Mouse (Mus musculus): ENCODE data around the gene Gm10974. TPM values are rescaled to one million over a fixed set of nuclear protein-coding genes. Genes with fewer than 3 reads are reported as not detected.

Gene Gm10974
- polyA plus RNA-seq, 1 experiment, result not detected

DNA sequence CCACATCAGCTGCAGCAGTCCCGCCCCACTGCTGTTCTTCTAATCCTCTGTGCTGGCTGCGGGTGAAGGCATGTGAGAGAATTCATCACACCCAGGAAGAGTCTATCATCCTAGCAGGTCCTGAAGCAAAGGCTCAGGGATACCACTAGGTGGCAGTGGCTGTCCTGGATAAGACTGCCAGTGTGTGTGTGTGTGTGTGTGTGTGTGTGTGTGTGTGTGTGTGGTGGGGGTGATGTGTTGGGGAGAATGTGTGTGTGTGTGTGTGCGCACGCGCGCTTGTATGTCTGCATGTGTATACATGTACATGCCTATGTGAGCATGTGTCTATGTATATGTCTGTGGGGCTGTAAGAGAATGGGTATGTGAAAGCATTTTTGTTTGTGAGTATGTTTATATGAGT is 43.7 kb downstream of the Gm10974 start:
- no peaks in the 10 kb centered on the region for H3K36me3 ChIP-seq (ENCODE audit: control insufficient read depth, insufficient read depth)
- H3ac ChIP-seq (ENCODE audit: control insufficient read depth, insufficient read length, low read depth), result no peak overlapping the region
- H3K4me3 ChIP-seq (ENCODE audit: insufficient read depth, poor library complexity, severe bottlenecking), result no peak overlapping the region
- no peaks in the 10 kb centered on the region for H3K79me2 ChIP-seq (ENCODE audit: control insufficient read depth, insufficient read depth)
- no peak for TF ChIP-seq FOSL1 (IDR thresholded peaks at IDR 0.05; ENCODE audit: insufficient read depth, low read length, poor library complexity, severe bottlenecking)
- TF ChIP-seq CTCF (IDR thresholded peaks at IDR 0.05; ENCODE audit: control insufficient read depth, insufficient read depth, insufficient read length), result peak; percentile 76
- H3K79me3 ChIP-seq (ENCODE audit: low read depth), result no peaks in the 10 kb centered on the region
- no peaks in the 10 kb centered on the region for H3K27me3 ChIP-seq (ENCODE audit: control insufficient read depth, insufficient read depth, insufficient read length)

DNA sequence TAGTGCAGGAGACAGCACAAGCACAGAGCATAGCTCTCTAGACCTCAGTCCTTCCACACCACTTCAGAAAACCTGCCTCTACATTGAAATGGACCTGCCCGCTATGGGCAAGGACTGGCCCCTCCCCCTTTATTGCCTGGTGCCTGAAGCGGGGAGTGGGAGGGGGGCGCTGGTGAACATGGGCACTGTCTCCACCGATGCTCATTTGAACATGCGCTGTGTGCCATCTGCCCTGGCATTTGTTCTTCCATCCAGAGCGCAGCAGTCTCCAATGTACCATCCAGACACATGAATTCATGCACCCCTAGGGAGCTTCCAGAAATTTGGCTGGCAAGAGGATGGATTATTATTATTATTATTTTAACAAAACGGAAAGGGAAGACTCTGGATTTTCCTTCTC is 47.4 kb downstream of the Gm10974 start:
- TF ChIP-seq USF1 (IDR thresholded peaks at IDR 0.05; ENCODE audit: low read depth), result no peak
- no peak for TF ChIP-seq MYOG (IDR thresholded peaks at IDR 0.05; ENCODE audit: control insufficient read depth, extremely low read depth, insufficient read length)
- TF ChIP-seq FOSL1 (IDR thresholded peaks at IDR 0.05; ENCODE audit: insufficient read depth, low read length, poor library complexity, severe bottlenecking), result no peak
- TF ChIP-seq MYOD1 (IDR thresholded peaks at IDR 0.05; ENCODE audit: control insufficient read depth, insufficient read length, low read depth), result no peak
- no peak for TF ChIP-seq CTCF (IDR thresholded peaks at IDR 0.05; ENCODE audit: control insufficient read depth, insufficient read depth, insufficient read length)
- no peak for TF ChIP-seq CEBPB (IDR thresholded peaks at IDR 0.05; ENCODE audit: low read depth)
- no peak for TF ChIP-seq MAX (IDR thresholded peaks at IDR 0.05)
- Histone ChIP-seq H3K79me2 (ENCODE audit: control insufficient read depth, insufficient read depth) (no peaks in the 10 kb centered on the region), H3K79me3 (ENCODE audit: low read depth) (no peaks in the 10 kb centered on the region), H3K4me3 (ENCODE audit: insufficient read depth, poor library complexity, severe bottlenecking) (no peak overlapping the region), H3ac (ENCODE audit: control insufficient read depth, insufficient read length, low read depth) (no peak overlapping the region), H3K36me3 (ENCODE audit: control insufficient read depth, insufficient read depth) (no peaks in the 10 kb centered on the region), H3K27me3 (ENCODE audit: control insufficient read depth, insufficient read depth, insufficient read length) (no peaks in the 10 kb centered on the region)

DNA sequence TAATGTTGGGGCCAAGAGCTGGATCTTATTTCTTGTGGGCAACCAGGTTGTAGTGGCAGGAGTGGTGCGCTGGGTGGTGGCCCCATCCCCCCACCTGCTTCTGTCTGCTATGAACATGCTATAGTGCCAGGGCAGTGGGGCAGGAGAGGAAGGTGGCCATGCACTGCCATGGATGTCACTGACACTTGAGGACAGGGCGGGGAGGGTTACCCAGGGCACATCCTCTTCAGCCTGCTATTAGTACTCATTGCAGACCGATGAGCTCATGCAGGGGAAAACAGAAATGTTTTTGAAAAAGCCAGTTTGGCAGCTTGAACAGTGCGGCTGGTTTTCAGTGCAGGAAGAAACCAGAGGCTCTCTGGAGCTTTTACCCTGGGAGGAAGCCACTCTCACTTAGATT is 51.1 kb downstream of the Gm10974 start:
- Histone ChIP-seq H3ac (ENCODE audit: control insufficient read depth, insufficient read length, low read depth) (no peak overlapping the region), H3K27me3 (ENCODE audit: control insufficient read depth, insufficient read depth, insufficient read length) (no peaks in the 10 kb centered on the region), H3K79me2 (ENCODE audit: control insufficient read depth, insufficient read depth) (no peaks in the 10 kb centered on the region), H3K4me3 (ENCODE audit: insufficient read depth, poor library complexity, severe bottlenecking) (no peak overlapping the region), H3K79me3 (ENCODE audit: low read depth) (no peaks in the 10 kb centered on the region), H3K36me3 (ENCODE audit: control insufficient read depth, insufficient read depth) (no peaks in the 10 kb centered on the region)
- TF ChIP-seq MYOG (IDR thresholded peaks at IDR 0.05; ENCODE audit: control insufficient read depth, extremely low read depth, insufficient read length), result no peak
- no peak for TF ChIP-seq CEBPB (IDR thresholded peaks at IDR 0.05; ENCODE audit: low read depth)
- TF ChIP-seq USF1 (IDR thresholded peaks at IDR 0.05; ENCODE audit: low read depth), result no peak
- no peak for TF ChIP-seq CTCF (IDR thresholded peaks at IDR 0.05; ENCODE audit: control insufficient read depth, insufficient read depth, insufficient read length)
- no peak for TF ChIP-seq MAX (IDR thresholded peaks at IDR 0.05)
- TF ChIP-seq FOSL1 (IDR thresholded peaks at IDR 0.05; ENCODE audit: insufficient read depth, low read length, poor library complexity, severe bottlenecking), result no peak
- TF ChIP-seq MYOD1 (IDR thresholded peaks at IDR 0.05; ENCODE audit: control insufficient read depth, insufficient read length, low read depth), result no peak

DNA sequence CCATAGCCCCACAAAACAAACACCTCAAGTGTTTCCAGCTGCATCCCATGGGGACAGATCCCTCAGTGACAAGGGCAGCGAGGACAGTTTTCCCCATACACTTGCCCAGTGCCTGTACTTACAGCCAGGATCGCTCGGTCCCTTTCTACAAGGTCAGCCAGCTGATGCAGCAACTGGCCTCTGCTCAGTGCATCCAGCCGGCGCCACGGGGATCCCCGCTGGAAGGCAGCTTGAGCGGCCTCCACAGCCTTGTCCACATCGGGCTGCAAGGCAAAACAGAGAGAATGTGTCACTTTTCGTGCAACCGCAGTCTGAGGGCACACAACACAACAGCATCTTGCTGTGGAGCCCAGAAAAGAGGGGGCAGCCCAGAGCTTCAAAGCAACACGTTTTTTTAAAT is 53.3 kb downstream of the Gm10974 start:
- Histone ChIP-seq H3K27me3 (ENCODE audit: control insufficient read depth, insufficient read depth, insufficient read length) (no peaks in the 10 kb centered on the region), H3K4me3 (ENCODE audit: insufficient read depth, poor library complexity, severe bottlenecking) (no peak overlapping the region), H3K79me2 (ENCODE audit: control insufficient read depth, insufficient read depth) (no peaks in the 10 kb centered on the region), H3ac (ENCODE audit: control insufficient read depth, insufficient read length, low read depth) (no peak overlapping the region), H3K79me3 (ENCODE audit: low read depth) (no peaks in the 10 kb centered on the region), H3K36me3 (ENCODE audit: control insufficient read depth, insufficient read depth) (no peaks in the 10 kb centered on the region)
- TF ChIP-seq MAX (IDR thresholded peaks at IDR 0.05), result no peak
- no peak for TF ChIP-seq MYOD1 (IDR thresholded peaks at IDR 0.05; ENCODE audit: control insufficient read depth, insufficient read length, low read depth)
- no peak for TF ChIP-seq MYOG (IDR thresholded peaks at IDR 0.05; ENCODE audit: control insufficient read depth, extremely low read depth, insufficient read length)
- TF ChIP-seq CEBPB (IDR thresholded peaks at IDR 0.05; ENCODE audit: low read depth), result no peak
- TF ChIP-seq CTCF (IDR thresholded peaks at IDR 0.05; ENCODE audit: control insufficient read depth, insufficient read depth, insufficient read length), result no peak
- TF ChIP-seq FOSL1 (IDR thresholded peaks at IDR 0.05; ENCODE audit: insufficient read depth, low read length, poor library complexity, severe bottlenecking), result no peak
- TF ChIP-seq USF1 (IDR thresholded peaks at IDR 0.05; ENCODE audit: low read depth), result no peak

DNA sequence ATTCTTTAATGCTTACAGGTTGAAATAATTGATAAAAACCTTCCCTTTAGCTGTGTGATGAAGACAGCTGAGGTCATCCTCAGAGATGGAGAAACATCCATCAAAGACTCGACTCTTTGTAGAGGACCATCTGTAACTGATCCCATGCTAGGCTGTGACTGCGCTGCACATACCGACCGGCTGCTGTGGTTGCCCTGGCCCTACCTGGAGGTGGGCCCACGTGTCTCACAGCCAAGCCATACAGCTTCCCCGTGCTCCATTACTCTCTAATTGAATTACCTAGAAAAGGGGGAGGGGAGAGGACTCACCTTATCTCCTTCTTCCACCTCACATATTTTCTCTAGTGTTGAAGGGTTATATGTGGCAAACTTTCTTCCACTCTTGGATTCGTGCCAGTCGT is 56.2 kb downstream of the Gm10974 start:
- H3K4me3 ChIP-seq (ENCODE audit: insufficient read depth, poor library complexity, severe bottlenecking), result no peak overlapping the region
- no peaks in the 10 kb centered on the region for H3K27me3 ChIP-seq (ENCODE audit: control insufficient read depth, insufficient read depth, insufficient read length)
- TF ChIP-seq FOSL1 (IDR thresholded peaks at IDR 0.05; ENCODE audit: insufficient read depth, low read length, poor library complexity, severe bottlenecking) (no peak), MAX (IDR thresholded peaks at IDR 0.05) (no peak), CEBPB (IDR thresholded peaks at IDR 0.05; ENCODE audit: low read depth) (no peak)
- no peak overlapping the region for H3ac ChIP-seq (ENCODE audit: control insufficient read depth, insufficient read length, low read depth)
- no peaks in the 10 kb centered on the region for H3K36me3 ChIP-seq (ENCODE audit: control insufficient read depth, insufficient read depth)
- no peaks in the 10 kb centered on the region for H3K79me3 ChIP-seq (ENCODE audit: low read depth)
- no peaks in the 10 kb centered on the region for H3K79me2 ChIP-seq (ENCODE audit: control insufficient read depth, insufficient read depth)

DNA sequence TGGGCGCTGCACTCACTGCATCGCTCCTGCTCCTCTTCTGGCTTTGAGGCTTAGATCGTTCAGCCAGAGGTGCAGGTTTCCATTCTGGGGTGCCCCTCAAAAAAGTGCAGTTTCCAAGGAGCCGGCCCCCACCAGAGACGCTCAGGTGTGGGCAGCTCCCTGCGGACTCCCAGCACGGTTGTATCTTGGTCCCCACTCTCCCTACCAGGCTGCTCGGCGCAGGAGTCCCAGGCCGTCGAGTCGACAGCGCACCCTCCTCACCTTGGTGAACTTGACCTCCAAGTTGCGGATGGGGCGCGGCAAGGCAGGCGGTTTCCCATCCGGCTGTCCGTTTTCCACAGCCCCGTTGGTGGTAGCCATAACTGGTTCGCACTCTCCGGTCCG is 61.3 kb downstream of the Gm10974 start:
- Histone ChIP-seq H3ac (ENCODE audit: control insufficient read depth, insufficient read length, low read depth) (peak overlapping the region; percentile 34), H3K36me3 (ENCODE audit: control insufficient read depth, insufficient read depth) (no peaks in the 10 kb centered on the region), H3K4me3 (ENCODE audit: insufficient read depth, poor library complexity, severe bottlenecking) (no peak overlapping the region), H3K27me3 (ENCODE audit: control insufficient read depth, insufficient read depth, insufficient read length) (no peaks in the 10 kb centered on the region), H3K79me3 (ENCODE audit: low read depth) (no peaks in the 10 kb centered on the region), H3K79me2 (ENCODE audit: control insufficient read depth, insufficient read depth) (no peaks in the 10 kb centered on the region)
- TF ChIP-seq MYOD1 (IDR thresholded peaks at IDR 0.05; ENCODE audit: control insufficient read depth, insufficient read length, low read depth), result no peak
- no peak for TF ChIP-seq CEBPB (IDR thresholded peaks at IDR 0.05; ENCODE audit: low read depth)
- no peak for TF ChIP-seq MYOG (IDR thresholded peaks at IDR 0.05; ENCODE audit: control insufficient read depth, extremely low read depth, insufficient read length)
- TF ChIP-seq USF1 (IDR thresholded peaks at IDR 0.05; ENCODE audit: low read depth), result no peak
- no peak for TF ChIP-seq MAX (IDR thresholded peaks at IDR 0.05)
- TF ChIP-seq CTCF (IDR thresholded peaks at IDR 0.05; ENCODE audit: control insufficient read depth, insufficient read depth, insufficient read length), result no peak
- no peak for TF ChIP-seq FOSL1 (IDR thresholded peaks at IDR 0.05; ENCODE audit: insufficient read depth, low read length, poor library complexity, severe bottlenecking)
